Mouse (Mus musculus) heart, postnatal 0 days (tissue): Measurements from ENCODE around the gene Sac3d1.

ENCODE experiments used
- CTCF ChIP-seq: IDR thresholded peaks from 2 replicates; pipeline ENCODE4 v1.5.1; 2016; ENCODE audit warnings: antibody characterized with exemption, control low read depth, low read depth
- EP300 ChIP-seq: IDR thresholded peaks from 2 replicates; pipeline ENCODE4 v1.6.1; 2016; ENCODE audit warnings: antibody characterized with exemption, low read depth

DNA sequence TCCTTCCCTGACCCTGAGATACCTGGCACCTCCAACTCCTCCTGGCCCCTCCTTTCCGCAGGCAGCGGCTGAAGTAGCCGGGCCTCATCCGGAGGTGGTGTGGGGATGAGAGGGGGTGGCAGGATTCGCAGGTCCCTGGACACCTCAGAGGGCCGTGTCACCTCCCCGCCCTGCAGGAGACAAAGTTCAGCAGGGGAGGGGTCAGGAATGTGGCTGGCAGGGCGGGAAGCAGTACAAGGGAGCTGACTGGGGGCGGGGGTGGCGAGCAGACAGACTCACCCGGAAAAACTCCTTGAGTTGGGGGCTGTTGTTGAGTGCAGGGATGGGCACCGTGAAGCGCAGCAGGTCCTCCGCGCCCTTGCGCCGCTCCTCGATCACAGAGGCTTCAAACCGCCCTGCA lies 3.3 kb upstream of the Sac3d1 start:
- TF ChIP-seq CTCF (no peak), EP300 (no peak)
